Mouse (Mus musculus) liver, embryonic 15.5 days (tissue): ENCODE data around the gene Il17f. TPM values are rescaled to one million over a fixed set of nuclear protein-coding genes. Genes with fewer than 3 reads are reported as not detected.

Source experiments
- ATAC-seq: fragments of 200-750 bp; cut with Nextera tagmentation; 2 replicates; pipeline ENCODE4 v1.8.0; 2017; ENCODE audit warnings: moderate number of reproducible peaks, mild to moderate bottlenecking, moderate library complexity; ENCODE audit not compliant: insufficient read depth
- H3K27ac ChIP-seq: fragments of 300-500 bp; sonication (generic); replicated peaks from 2 replicates; pipeline ENCODE4 v1.5.1; 2015; ENCODE audit warnings: mild to moderate bottlenecking, inconsistent platforms
- H3K27me3 ChIP-seq: fragments of 300-500 bp; sonication (generic); 2 replicates; pipeline ENCODE4 v1.6.1; 2015; ENCODE audit warnings: mild to moderate bottlenecking, inconsistent platforms
- H3K36me3 ChIP-seq: fragments of 300-500 bp; sonication (generic); replicated peaks from 2 replicates; pipeline ENCODE4 v1.6.1; 2015; ENCODE audit warnings: moderate library complexity, mild to moderate bottlenecking, inconsistent platforms
- H3K4me1 ChIP-seq: fragments of 300-500 bp; sonication (generic); replicated peaks from 2 replicates; pipeline ENCODE4 v1.6.1; 2015; ENCODE audit warnings: inconsistent platforms
- H3K4me2 ChIP-seq: fragments of 300-500 bp; sonication (generic); 2 replicates; pipeline ENCODE4 v1.6.1; 2015; ENCODE audit warnings: moderate library complexity, mild to moderate bottlenecking, inconsistent platforms
- H3K4me3 ChIP-seq: fragments of 300-500 bp; sonication (generic); replicated peaks from 2 replicates; pipeline ENCODE4 v1.5.1; 2015; ENCODE audit warnings: mild to moderate bottlenecking, inconsistent platforms
- H3K9ac ChIP-seq: fragments of 300-500 bp; sonication (generic); 2 replicates; pipeline ENCODE4 v1.6.1; 2015; ENCODE audit warnings: moderate library complexity, mild to moderate bottlenecking, inconsistent platforms
- H3K9me3 ChIP-seq: fragments of 300-500 bp; sonication (generic); replicated peaks from 2 replicates; pipeline ENCODE4 v1.6.1; 2016; ENCODE audit warnings: inconsistent platforms
- WGBS: fragments of 180-500 bp; shearing (Covaris S2); methylation state at CpG from one replicate; pipeline ENCODE4 v1.1.7; 2015; ENCODE audit warnings: mixed read lengths; ENCODE audit not compliant: insufficient replicate concordance; 5-methylcytosine and 5-hydroxymethylcytosine counted together
- polyA plus RNA-seq: library from polyadenylated mRNA; unstranded; fragments of >200 nt; fragmentation: Nextera tagmentation; extraction: Ambion mirVana; gene quantifications from 2 replicates; pipeline ENCODE4 v1.2.1, GENCODE M21; 2015

The Il17f gene
- polyA plus RNA-seq, 1 experiment from 2014 or later: not detected

DNA sequence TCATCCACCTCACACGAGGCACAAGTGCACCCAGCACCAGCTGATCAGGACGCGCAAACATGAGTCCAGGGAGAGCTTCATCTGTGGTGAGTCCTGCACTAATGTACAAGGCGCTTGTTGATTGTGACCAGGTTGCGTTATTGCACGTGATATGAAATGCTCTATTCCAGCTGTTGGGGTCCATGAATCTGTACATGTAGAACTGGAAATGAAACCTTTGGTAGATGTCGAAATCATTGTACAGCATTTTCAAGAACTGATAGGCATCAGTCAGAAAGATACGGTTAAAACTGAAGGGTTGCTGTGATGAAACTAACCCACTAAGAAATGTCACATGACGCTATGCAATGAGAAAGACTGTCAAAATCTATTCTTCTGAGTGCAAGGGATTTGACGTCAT lies 59.5 kb downstream of the Il17f start, which contains the start of gene Il17a:
TSS of gene Il17a (plus strand) at position 3 of the 400 bp plus-strand sequence.
- no peak within 1 kb of the TSS for H3K9ac ChIP-seq
- no peaks in the 10 kb centered on the region for H3K36me3 ChIP-seq
- no peaks in the 10 kb centered on the region for H3K27me3 ChIP-seq
- ATAC-seq: no peak
- no peaks in the 10 kb centered on the region for H3K9me3 ChIP-seq
- H3K4me1 ChIP-seq: no peaks in the 10 kb centered on the region
- H3K4me3 ChIP-seq: no peak within 1 kb of the TSS
- no peak within 1 kb of the TSS for H3K27ac ChIP-seq
- H3K4me2 ChIP-seq: no peak within 1 kb of the TSS
- WGBS: 69% methylated on average over 10 of the region's 10 CpGs

Other genes starting within 250 kb of the Il17f start
- 0.28 and 0.32 TPM in 2 replicates for gene Pkhd1, start 172.6 kb downstream of the Il17f start, polyA plus RNA-seq
- gene Il17a, start 59.7 kb downstream of the Il17f start, polyA plus RNA-seq: not detected in 2 replicates
- gene Mcm3, start 29.7 kb upstream of the Il17f start, polyA plus RNA-seq: 135 and 141 TPM in 2 replicates
- gene Paqr8, start 100.0 kb upstream of the Il17f start, polyA plus RNA-seq: 0.25 and 0.33 TPM in 2 replicates
- gene Efhc1, start 161.0 kb upstream of the Il17f start, polyA plus RNA-seq: 0.20 and 0.25 TPM in 2 replicates